Mouse (Mus musculus) ES-E14 (cell line): ENCODE results near the gene Fes.

Source experiments
- CHD2 ChIP-seq: IDR thresholded peaks from 2 replicates; pipeline ENCODE4 v1.6.1; 2014; ENCODE audit warnings: mild to moderate bottlenecking, low read depth, low read length, inconsistent platforms
- HCFC1 ChIP-seq: IDR thresholded peaks from 2 replicates; pipeline ENCODE4 v1.6.1; 2012; ENCODE audit warnings: low read length, inconsistent platforms, borderline replicate concordance; ENCODE audit not compliant: insufficient read depth
- ZC3H11A ChIP-seq: IDR thresholded peaks from 2 replicates; pipeline ENCODE4 v1.6.1; 2012; ENCODE audit warnings: low read depth, mild to moderate bottlenecking, inconsistent platforms, low read length, borderline replicate concordance
- ZNF384 ChIP-seq: IDR thresholded peaks from 2 replicates; pipeline ENCODE4 v1.6.1; 2012; ENCODE audit warnings: low read depth, low read length, inconsistent platforms

DNA sequence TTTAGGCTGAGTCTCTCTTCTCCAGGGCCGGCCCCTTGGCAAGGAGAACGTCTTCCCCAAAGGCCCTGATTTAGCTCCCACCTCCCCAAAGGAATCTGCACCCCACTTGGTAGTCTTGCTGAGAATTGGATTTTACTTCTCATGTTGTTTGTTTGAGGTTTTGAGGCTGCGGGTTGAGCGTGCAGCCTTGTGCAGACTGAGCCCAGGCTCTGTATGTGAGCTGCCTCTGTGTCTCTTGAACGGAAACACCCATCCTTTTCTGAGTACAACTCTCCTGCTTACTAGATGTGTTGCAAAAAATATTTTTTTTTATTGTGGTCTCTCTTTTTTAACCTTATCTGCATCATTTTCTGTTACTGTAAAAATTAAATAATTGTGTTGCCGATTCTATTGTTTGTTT, 33.8 kb upstream of the Fes start:
- no peak for TF ChIP-seq HCFC1
- TF ChIP-seq CHD2: no peak
- TF ChIP-seq ZNF384: no peak
- TF ChIP-seq ZC3H11A: no peak
